Mouse (Mus musculus): ENCODE results near the gene Ppm1a. TPM values are rescaled to one million over a fixed set of nuclear protein-coding genes. Genes with fewer than 3 reads are reported as not detected.

Ppm1a gene
- polyA plus RNA-seq, 1 experiment from 2014 or later: 68.8 TPM

GRCm38 (mm10) chr12:72727611-72728010 is 29.6 kb upstream of the Ppm1a start:
- Histone ChIP-seq H3K9ac (ENCODE audit: low read depth, low read length) (no peak overlapping the region), H3K4me1 (replicated peaks; ENCODE audit: control insufficient read depth, insufficient read depth, low read length) (no peaks in the 10 kb centered on the region), H3K9me3 (ENCODE audit: control insufficient read depth, low read length) (no peaks in the 10 kb centered on the region), H3K4me3 (ENCODE audit: low read depth, low read length) (no peak overlapping the region), H3K36me3 (ENCODE audit: control insufficient read depth, insufficient read depth, low read length) (no peaks in the 10 kb centered on the region), H3K27me3 (ENCODE audit: control insufficient read depth, insufficient read depth, low read length) (no peaks in the 10 kb centered on the region), H3K27ac (ENCODE audit: low read depth, low read length) (no peak overlapping the region), H3K4me2 (replicated peaks; ENCODE audit: low read depth, low read length) (no peak overlapping the region)
- WGBS: 85% methylated on average over 5 of the region's 5 CpGs
- no peak for ATAC-seq (ENCODE audit: low FRiP score)
- no peak for DNase-seq (ENCODE audit: low spot score)

GRCm38 (mm10) chr12:72734112-72734511 is 23.1 kb upstream of the Ppm1a start:
- 34% methylated on average over 2 of the region's 2 CpGs for WGBS
- H3K4me2 ChIP-seq (replicated peaks; ENCODE audit: low read depth, low read length): no peak overlapping the region
- no peaks in the 10 kb centered on the region for H3K4me1 ChIP-seq (replicated peaks; ENCODE audit: control insufficient read depth, insufficient read depth, low read length)
- DNase-seq (ENCODE audit: low spot score): no peak
- no peaks in the 10 kb centered on the region for H3K27me3 ChIP-seq (ENCODE audit: control insufficient read depth, insufficient read depth, low read length)
- no peak for ATAC-seq (ENCODE audit: low FRiP score)
- H3K4me3 ChIP-seq (ENCODE audit: low read depth, low read length): no peak overlapping the region
- H3K27ac ChIP-seq (ENCODE audit: low read depth, low read length): no peak overlapping the region
- no peaks in the 10 kb centered on the region for H3K36me3 ChIP-seq (ENCODE audit: control insufficient read depth, insufficient read depth, low read length)
- no peaks in the 10 kb centered on the region for H3K9me3 ChIP-seq (ENCODE audit: control insufficient read depth, low read length)
- no peak overlapping the region for H3K9ac ChIP-seq (ENCODE audit: low read depth, low read length)

- WGBS: 69% methylated on average over 6 of the region's 6 CpGs
- Histone ChIP-seq H3K27me3 (ENCODE audit: control insufficient read depth, insufficient read depth, low read length) (no peaks in the 10 kb centered on the region), H3K4me2 (replicated peaks; ENCODE audit: low read depth, low read length) (no peak overlapping the region), H3K9ac (ENCODE audit: low read depth, low read length) (no peak overlapping the region), H3K4me1 (replicated peaks; ENCODE audit: control insufficient read depth, insufficient read depth, low read length) (no peaks in the 10 kb centered on the region), H3K27ac (ENCODE audit: low read depth, low read length) (no peak overlapping the region), H3K9me3 (ENCODE audit: control insufficient read depth, low read length) (no peaks in the 10 kb centered on the region), H3K36me3 (ENCODE audit: control insufficient read depth, insufficient read depth, low read length) (no peaks in the 10 kb centered on the region), H3K4me3 (ENCODE audit: low read depth, low read length) (no peak overlapping the region)
- ATAC-seq (ENCODE audit: low FRiP score) (no peak), DNase-seq (ENCODE audit: low spot score) (peak; percentile 8)
Measured at GRCm38 (mm10) chr12:72741176-72741575, 16.1 kb upstream of the Ppm1a start.

GRCm38 (mm10) chr12:72744803-72745360 is 12.4 kb upstream of the Ppm1a start:
- no peaks in the 10 kb centered on the region for H3K36me3 ChIP-seq (ENCODE audit: control insufficient read depth, insufficient read depth, low read length)
- H3K27ac ChIP-seq (ENCODE audit: low read depth, low read length): no peak overlapping the region
- H3K27me3 ChIP-seq (ENCODE audit: control insufficient read depth, insufficient read depth, low read length): no peaks in the 10 kb centered on the region
- DNase-seq (ENCODE audit: low spot score) (no peak), ATAC-seq (ENCODE audit: low FRiP score) (no peak)
- H3K4me3 ChIP-seq (ENCODE audit: low read depth, low read length): no peak overlapping the region
- 56% methylated on average over 9 of the region's 9 CpGs for WGBS
- H3K4me1 ChIP-seq (replicated peaks; ENCODE audit: control insufficient read depth, insufficient read depth, low read length): no peaks in the 10 kb centered on the region
- H3K9ac ChIP-seq (ENCODE audit: low read depth, low read length): no peak overlapping the region
- no peaks in the 10 kb centered on the region for H3K9me3 ChIP-seq (ENCODE audit: control insufficient read depth, low read length)
- H3K4me2 ChIP-seq (replicated peaks; ENCODE audit: low read depth, low read length): no peak overlapping the region

GRCm38 (mm10) chr12:72745486-72745885 is 11.8 kb upstream of the Ppm1a start:
- no peaks in the 10 kb centered on the region for H3K4me1 ChIP-seq (replicated peaks; ENCODE audit: control insufficient read depth, insufficient read depth, low read length)
- no peak overlapping the region for H3K27ac ChIP-seq (ENCODE audit: low read depth, low read length)
- no peak overlapping the region for H3K9ac ChIP-seq (ENCODE audit: low read depth, low read length)
- H3K9me3 ChIP-seq (ENCODE audit: control insufficient read depth, low read length): no peaks in the 10 kb centered on the region
- H3K4me2 ChIP-seq (replicated peaks; ENCODE audit: low read depth, low read length): no peak overlapping the region
- DNase-seq (ENCODE audit: low spot score) (no peak), ATAC-seq (ENCODE audit: low FRiP score) (no peak)
- 53% methylated on average over 14 of the region's 14 CpGs for WGBS
- H3K4me3 ChIP-seq (ENCODE audit: low read depth, low read length): no peak overlapping the region
- H3K36me3 ChIP-seq (ENCODE audit: control insufficient read depth, insufficient read depth, low read length): no peaks in the 10 kb centered on the region
- H3K27me3 ChIP-seq (ENCODE audit: control insufficient read depth, insufficient read depth, low read length): no peaks in the 10 kb centered on the region

GRCm38 (mm10) chr12:72748341-72748740 is 8.9 kb upstream of the Ppm1a start:
- Histone ChIP-seq H3K27ac (ENCODE audit: low read depth, low read length) (no peak overlapping the region), H3K9me3 (ENCODE audit: control insufficient read depth, low read length) (no peaks in the 10 kb centered on the region), H3K4me2 (replicated peaks; ENCODE audit: low read depth, low read length) (no peak overlapping the region), H3K27me3 (ENCODE audit: control insufficient read depth, insufficient read depth, low read length) (no peaks in the 10 kb centered on the region), H3K4me3 (ENCODE audit: low read depth, low read length) (no peak overlapping the region), H3K9ac (ENCODE audit: low read depth, low read length) (no peak overlapping the region), H3K4me1 (replicated peaks; ENCODE audit: control insufficient read depth, insufficient read depth, low read length) (no peaks in the 10 kb centered on the region), H3K36me3 (ENCODE audit: control insufficient read depth, insufficient read depth, low read length) (no peaks in the 10 kb centered on the region)
- ATAC-seq (ENCODE audit: low FRiP score): no peak
- WGBS: 70% methylated on average over 4 of the region's 4 CpGs
- no peak for DNase-seq (ENCODE audit: low spot score)

- H3K27me3 ChIP-seq (ENCODE audit: control insufficient read depth, insufficient read depth, low read length): no peaks in the 10 kb centered on the region
- H3K4me3 ChIP-seq (ENCODE audit: low read depth, low read length): no peak overlapping the region
- WGBS: 86% methylated on average over 4 of the region's 4 CpGs
- no peak overlapping the region for H3K9ac ChIP-seq (ENCODE audit: low read depth, low read length)
- H3K4me1 ChIP-seq (replicated peaks; ENCODE audit: control insufficient read depth, insufficient read depth, low read length): no peaks in the 10 kb centered on the region
- ATAC-seq (ENCODE audit: low FRiP score) (no peak), DNase-seq (ENCODE audit: low spot score) (no peak)
- no peaks in the 10 kb centered on the region for H3K9me3 ChIP-seq (ENCODE audit: control insufficient read depth, low read length)
- H3K4me2 ChIP-seq (replicated peaks; ENCODE audit: low read depth, low read length): no peak overlapping the region
- H3K27ac ChIP-seq (ENCODE audit: low read depth, low read length): no peak overlapping the region
- H3K36me3 ChIP-seq (ENCODE audit: control insufficient read depth, insufficient read depth, low read length): no peaks in the 10 kb centered on the region
Measured at GRCm38 (mm10) chr12:72748841-72749240, 8.4 kb upstream of the Ppm1a start.

- H3K4me3 ChIP-seq (ENCODE audit: low read depth, low read length): no peak overlapping the region
- H3K9me3 ChIP-seq (ENCODE audit: control insufficient read depth, low read length): no peaks in the 10 kb centered on the region
- H3K9ac ChIP-seq (ENCODE audit: low read depth, low read length): no peak overlapping the region
- DNase-seq (ENCODE audit: low spot score) (no peak), ATAC-seq (ENCODE audit: low FRiP score) (no peak)
- H3K27me3 ChIP-seq (ENCODE audit: control insufficient read depth, insufficient read depth, low read length): no peaks in the 10 kb centered on the region
- H3K27ac ChIP-seq (ENCODE audit: low read depth, low read length): no peak overlapping the region
- WGBS: 93% methylated on average over 2 of the region's 2 CpGs
- H3K4me2 ChIP-seq (replicated peaks; ENCODE audit: low read depth, low read length): no peak overlapping the region
- H3K4me1 ChIP-seq (replicated peaks; ENCODE audit: control insufficient read depth, insufficient read depth, low read length): no peaks in the 10 kb centered on the region
- H3K36me3 ChIP-seq (ENCODE audit: control insufficient read depth, insufficient read depth, low read length): no peaks in the 10 kb centered on the region
Measured at GRCm38 (mm10) chr12:72749500-72749899, 7.8 kb upstream of the Ppm1a start.

- ATAC-seq (ENCODE audit: low FRiP score) (no peak), DNase-seq (ENCODE audit: low spot score) (no peak)
- Histone ChIP-seq H3K27ac (ENCODE audit: low read depth, low read length) (no peak overlapping the region), H3K4me1 (replicated peaks; ENCODE audit: control insufficient read depth, insufficient read depth, low read length) (no peaks in the 10 kb centered on the region), H3K36me3 (ENCODE audit: control insufficient read depth, insufficient read depth, low read length) (no peaks in the 10 kb centered on the region), H3K9me3 (ENCODE audit: control insufficient read depth, low read length) (no peaks in the 10 kb centered on the region), H3K9ac (ENCODE audit: low read depth, low read length) (no peak overlapping the region), H3K4me3 (ENCODE audit: low read depth, low read length) (no peak overlapping the region), H3K4me2 (replicated peaks; ENCODE audit: low read depth, low read length) (no peak overlapping the region), H3K27me3 (ENCODE audit: control insufficient read depth, insufficient read depth, low read length) (no peaks in the 10 kb centered on the region)
- WGBS: 85% methylated on average over 5 of the region's 5 CpGs
Measured at GRCm38 (mm10) chr12:72750016-72750415, 7.2 kb upstream of the Ppm1a start.
